Mouse (Mus musculus) layer of hippocampus, adult 2 months (tissue): ENCODE data around the gene Vmn1r237. TPM values are rescaled to one million over a fixed set of nuclear protein-coding genes. Genes with fewer than 3 reads are reported as not detected.

Experiments
- DNase-seq, 2 experiments: peaks; one replicate each; pipeline ENCODE4 v3.0.0; 2022; ENCODE audit warnings: low spot score in 2 of 2
- H3K27ac ChIP-seq: fragments of 200-600 bp; 2 replicates; pipeline ENCODE4 v1.8.1; 2022
- H3K4me3 ChIP-seq: fragments of 200-600 bp; 2 replicates; pipeline ENCODE4 v1.8.1; 2022; ENCODE audit warnings: mild to moderate bottlenecking
- CTCF ChIP-seq: fragments of 200-600 bp; conservative IDR thresholded peaks from 2 replicates; pipeline ENCODE4 v1.8.1; 2022; ENCODE audit warnings: antibody characterized with exemption, mild to moderate bottlenecking, moderate library complexity
- long read RNA-seq, 2 experiments: library from polyadenylated mRNA; stranded (forward); transcript quantifications; one replicate each; pipeline ENCODE4 v2.0.0; 2021; ENCODE audit warnings: borderline mapping rate in 2 of 2
- microRNA-seq, 2 experiments: library from miRNA; unstranded; fragments of <30 nt; microRNA quantifications; one replicate each; pipeline ENCODE4 v1.2.0; 2021
- total RNA-seq, 2 experiments: library from RNA; stranded (reverse); gene quantifications; 2 replicates each; pipeline ENCODE4 v1.2.3; 2021

The Vmn1r237 gene
- not detected for total RNA-seq
- long read RNA-seq, experiment 1 = 0 reads
- long read RNA-seq, experiment 2 = 0 reads

GRCm38 (mm10) chr17:21311565-21311964 is at the start of gene Vmn1r237:
Vmn1r237 (plus strand) TSS chr17:21311865.
- Histone ChIP-seq H3K27ac (no peak within 1 kb of the TSS), H3K4me3 (no peak within 1 kb of the TSS)
- TF ChIP-seq CTCF = no peak
- DNase-seq = no peak

GRCm38 (mm10) chr17:21272103-21272502 is 39.6 kb upstream of the Vmn1r237 start:
- DNase-seq = peak; percentile 36 to 78
- H3K4me3 ChIP-seq = no peak overlapping the region
- peak; percentile 87 for TF ChIP-seq CTCF
- no peak overlapping the region for H3K27ac ChIP-seq

- TF ChIP-seq CTCF = no peak
- H3K4me3 ChIP-seq = no peak within 1 kb of the TSS
These were observed 29.0 kb upstream of the Vmn1r237 start, which contains the start of gene Vmn1r236 for GRCm38 (mm10) chr17:21282642-21283041. Vmn1r236 (plus strand) TSS chr17:21282942.

GRCm38 (mm10) chr17:21284395-21284794 is 27.3 kb upstream of the Vmn1r237 start:
- no peak for TF ChIP-seq CTCF
- no peak for DNase-seq
- no peak overlapping the region for H3K4me3 ChIP-seq

More at GRCm38 (mm10) chr17:21282642-21283041, 29.0 kb upstream of the Vmn1r237 start, which contains the start of gene Vmn1r236:
- no peak within 1 kb of the TSS for H3K27ac ChIP-seq
- no peak for DNase-seq

GRCm38 (mm10) chr17:21289695-21290094 is 22.0 kb upstream of the Vmn1r237 start:
- no peak overlapping the region for H3K4me3 ChIP-seq
- TF ChIP-seq CTCF = no peak
- DNase-seq = no peak
- H3K27ac ChIP-seq = no peak overlapping the region

More at GRCm38 (mm10) chr17:21284395-21284794, 27.3 kb upstream of the Vmn1r237 start:
- no peak overlapping the region for H3K27ac ChIP-seq

Small RNAs within 50 kb of the gene (microRNA-seq; reads per million reads assigned to microRNA genes)
- 0 reads per million in 2 experiments for gene Gm26384

Other genes with a start within 250 kb of the Vmn1r237 start
- gene Vmn1r234, start 85.8 kb upstream of the Vmn1r237 start, total RNA-seq = not detected
- gene Vmn1r235, start 55.5 kb upstream of the Vmn1r237 start, total RNA-seq = not detected
- gene Vmn1r236, start 28.9 kb upstream of the Vmn1r237 start, total RNA-seq = not detected
- gene Zfp677, start 71.9 kb downstream of the Vmn1r237 start, total RNA-seq = 1 to 10 TPM; 1.3 to 1.7 TPM
- gene Zfp54, start 111.4 kb downstream of the Vmn1r237 start, total RNA-seq = 1 to 10 TPM in 1 of 2 experiments, under 1 TPM in 1; 0.56 to 1.2 TPM
- gene Zfp51, start 138.5 kb downstream of the Vmn1r237 start, total RNA-seq = 1 to 10 TPM; 3.7 to 3.8 TPM
- gene Zfp53, start 177.1 kb downstream of the Vmn1r237 start, total RNA-seq = 1 to 10 TPM; 5.0 to 5.7 TPM
- gene Zfp52, start 223.7 kb downstream of the Vmn1r237 start, total RNA-seq = 1 to 10 TPM; 5.7 to 7.4 TPM